Mouse (Mus musculus) B cell, adult 67 days (primary cell): ENCODE results near the gene Gm7029. TPM values are rescaled to one million over a fixed set of nuclear protein-coding genes. Genes with fewer than 3 reads are reported as not detected.

Experiments
- total RNA-seq, 2 experiments: library from RNA; stranded (reverse); gene quantifications; 4 replicates each; pipeline ENCODE4 v1.2.4; 2023

The Gm7029 gene
- total RNA-seq: not detected

DNA sequence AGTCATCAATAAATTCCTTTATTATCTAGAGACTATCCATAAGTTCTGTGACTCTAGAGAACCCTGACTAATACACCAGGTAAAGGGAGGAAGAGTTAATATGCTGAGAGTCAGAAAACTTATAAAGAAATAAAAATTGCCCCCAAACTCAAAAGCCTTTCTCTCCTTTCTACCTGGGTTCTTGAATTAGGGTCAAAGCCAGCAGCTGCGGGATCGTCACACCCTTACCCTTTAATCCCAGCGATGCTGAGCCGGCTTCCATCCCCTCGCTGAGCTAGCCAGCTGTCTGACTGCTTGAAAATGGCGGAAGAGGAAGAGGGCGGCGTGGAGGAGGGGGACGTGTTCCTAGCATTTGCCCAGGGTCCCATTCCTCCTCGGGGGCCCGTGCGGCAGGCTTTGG lies at the start of gene Gm7029:
Gene Gm7029 (plus strand): TSS at position 301 of the 400 bp plus-strand sequence.

DNA sequence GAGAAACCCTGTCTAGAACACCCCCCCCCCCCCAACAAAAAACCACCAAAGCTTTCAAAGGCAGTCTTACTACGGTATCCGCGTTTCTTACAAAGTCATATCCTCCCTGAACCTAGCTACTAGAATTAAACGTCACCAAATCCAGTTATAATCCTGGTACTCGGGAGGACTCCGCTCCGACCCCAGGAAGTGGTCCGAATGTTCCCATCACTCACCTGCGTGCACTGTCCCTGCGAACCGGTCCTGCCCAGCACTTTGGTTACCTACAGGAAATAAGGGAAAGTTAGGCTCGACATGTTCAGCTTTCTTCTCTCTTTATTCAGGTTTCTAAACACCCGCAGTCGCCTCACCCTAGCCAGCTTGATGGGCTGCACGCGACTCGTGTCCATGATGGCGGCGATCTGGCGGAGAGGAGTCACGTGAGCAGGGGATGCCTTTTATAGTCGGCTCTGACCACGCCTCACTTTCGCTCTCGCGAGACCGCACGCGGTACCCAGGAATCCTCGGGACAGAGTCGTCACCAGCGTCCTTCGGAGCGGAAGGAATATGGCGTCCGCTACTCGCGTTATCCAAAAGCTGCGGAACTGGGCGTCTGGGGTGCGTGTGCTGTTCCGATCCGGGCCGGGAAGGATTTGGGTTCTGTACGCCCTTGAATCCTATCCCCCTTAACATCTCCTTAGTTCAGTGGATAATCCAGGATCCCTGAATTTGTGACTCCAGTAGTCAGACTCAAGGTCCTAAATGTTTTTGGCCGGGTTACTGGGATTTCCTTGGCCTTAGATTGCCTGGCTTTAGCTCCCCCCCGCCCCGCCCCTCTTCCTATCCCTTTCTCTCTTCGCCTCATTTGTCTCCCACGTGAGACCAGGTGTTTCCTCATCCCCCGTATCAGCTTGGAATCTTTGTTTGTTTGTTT lies 49.3 kb upstream of the Gm7029 start, which contains the start of the genes Rps28 and Ndufa7:
Gene Rps28 (minus strand): TSS at position 479 of the 913 bp plus-strand sequence.
Gene Ndufa7 (plus strand): TSS at position 489 of the 913 bp plus-strand sequence.

GRCm38 (mm10) chr17:33842966-33843795 lies 30.5 kb upstream of the Gm7029 start, which contains the start of gene Cd320:
Gene Cd320 (plus strand): TSS chr17:33843091.

GRCm38 (mm10) chr17:33890533-33891059 lies 17.0 kb downstream of the Gm7029 start, which contains the start of gene Kifc1:
Gene Kifc1 (minus strand): TSS chr17:33890661.

GRCm38 (mm10) chr17:33904835-33905234 lies 31.2 kb downstream of the Gm7029 start, which contains the start of gene Platr17:
Gene Platr17 (plus strand): TSS chr17:33905135.

DNA sequence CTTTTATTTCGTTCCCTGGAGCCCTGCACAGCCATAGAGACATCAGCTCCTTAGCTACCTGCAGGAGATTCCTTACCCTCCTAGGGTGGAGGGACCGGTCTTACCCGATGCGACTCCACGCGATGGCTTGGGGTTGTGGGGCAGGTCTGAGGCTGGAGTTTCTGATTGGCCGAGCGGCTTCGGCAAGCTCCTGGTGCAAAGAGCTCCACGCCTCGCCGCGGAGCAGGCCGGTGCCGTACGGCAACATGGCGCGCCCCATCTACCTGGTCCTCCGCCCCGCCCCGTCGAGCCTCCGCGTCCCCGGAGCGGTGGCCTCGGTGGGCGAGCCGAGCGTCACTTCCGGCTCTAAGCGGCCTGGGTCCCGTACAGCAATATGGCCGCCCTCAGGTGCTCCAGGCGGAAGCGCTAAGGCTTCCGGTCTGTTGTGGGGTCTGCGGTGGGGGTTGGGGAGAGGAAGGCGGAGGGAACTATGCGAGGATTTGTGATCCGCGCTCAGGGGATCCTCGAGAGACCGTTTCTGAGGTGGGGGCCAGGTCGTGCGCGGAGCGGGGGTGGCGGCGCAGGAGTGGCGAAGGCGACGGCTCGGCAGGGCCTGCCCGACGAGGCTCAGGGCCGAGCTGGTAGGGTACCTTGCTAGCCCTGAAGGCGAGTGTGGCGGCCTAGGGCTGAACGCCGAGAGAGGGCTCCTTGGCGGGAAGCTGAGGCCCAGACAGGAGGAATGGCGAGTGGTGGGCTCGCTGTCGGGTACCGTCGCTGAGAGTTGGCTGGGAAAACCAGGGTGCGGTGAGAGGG lies 35.6 kb downstream of the Gm7029 start, which contains the start of gene Daxx:
Gene Daxx (plus strand): TSS at position 338 of the 792 bp plus-strand sequence.

DNA sequence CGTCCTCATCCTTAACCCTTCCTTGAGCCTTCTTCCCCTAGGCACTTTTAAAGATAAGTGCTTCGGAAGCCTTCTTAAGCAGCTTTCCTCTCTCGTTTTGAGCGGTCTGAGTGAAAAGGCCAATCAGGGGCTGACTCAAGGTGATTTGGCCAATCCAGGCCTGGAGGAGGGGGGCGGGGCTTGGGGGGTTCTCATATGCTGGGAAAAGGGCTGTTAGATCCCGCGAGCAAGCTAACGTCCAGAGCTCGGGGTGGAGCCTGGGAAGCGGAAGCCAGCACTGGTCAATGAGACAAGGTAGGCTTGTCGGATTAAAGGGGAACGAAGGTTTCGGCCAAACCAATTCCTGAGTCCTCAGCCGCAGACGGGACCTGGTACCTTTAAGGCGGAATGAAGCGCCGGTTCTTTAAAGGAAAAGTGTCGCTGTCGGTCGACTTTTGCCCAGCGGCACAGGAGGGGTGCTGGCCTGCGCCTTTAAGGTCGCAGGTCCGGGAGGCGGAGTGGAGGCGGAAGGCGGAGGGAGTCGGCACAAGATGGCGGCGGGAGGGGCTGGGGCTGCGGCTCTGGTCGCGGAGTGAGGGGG lies 42.1 kb downstream of the Gm7029 start, which contains the start of the genes Tapbp and Zbtb22:
Gene Tapbp (plus strand): TSS at position 229 of the 580 bp plus-strand sequence.
Gene Zbtb22 (plus strand): TSS at position 234 of the 580 bp plus-strand sequence.

Other genes starting within 250 kb of the Gm7029 start
- 10 to 100 TPM; 36.3 to 61.0 TPM for gene Zfp414, start 244.7 kb upstream of the Gm7029 start, total RNA-seq
- gene Pram1, start 235.8 kb upstream of the Gm7029 start, total RNA-seq: 1 to 10 TPM; 1.1 to 4.8 TPM
- gene Hnrnpm, start 187.0 kb upstream of the Gm7029 start, total RNA-seq: 100 to 1,000 TPM; 357 to 366 TPM
- gene March2, start 155.2 kb upstream of the Gm7029 start, total RNA-seq: 10 to 100 TPM; 46.9 to 54.2 TPM
- gene Rab11b, start 113.3 kb upstream of the Gm7029 start, total RNA-seq: 100 to 1,000 TPM; 199 to 206 TPM
- under 1 TPM in 1 of 2 experiments, not detected in 1; 0.15 TPM for gene Angptl4, start 92.0 kb upstream of the Gm7029 start, total RNA-seq
- gene Kank3, start 63.3 kb upstream of the Gm7029 start, total RNA-seq: 1 to 10 TPM in 1 of 2 experiments, under 1 TPM in 1; 0.74 to 3.9 TPM
- gene Rps28, start 49.3 kb upstream of the Gm7029 start, total RNA-seq: 1,000 to 10,000 TPM; 3,497 to 3,557 TPM
- 100 to 1,000 TPM; 143 to 152 TPM for gene Ndufa7, start 49.3 kb upstream of the Gm7029 start, total RNA-seq
- gene Cd320, start 30.7 kb upstream of the Gm7029 start, total RNA-seq: 1 to 10 TPM; 4.5 to 7.4 TPM
- gene Kifc1, start 16.8 kb downstream of the Gm7029 start, total RNA-seq: 1 to 10 TPM; 3.7 to 4.7 TPM
- gene Platr17, start 31.3 kb downstream of the Gm7029 start, total RNA-seq: under 1 TPM; 0.74 to 0.96 TPM
- 10 to 100 TPM; 56.7 to 66.7 TPM for gene Daxx, start 35.6 kb downstream of the Gm7029 start, total RNA-seq
- 100 to 1,000 TPM; 452 to 506 TPM for gene Tapbp, start 42.1 kb downstream of the Gm7029 start, total RNA-seq
- 10 to 100 TPM; 34.9 to 41.2 TPM for gene Zbtb22, start 42.1 kb downstream of the Gm7029 start, total RNA-seq
- 100 to 1,000 TPM; 191 to 196 TPM for gene Rgl2, start 55.7 kb downstream of the Gm7029 start, total RNA-seq
- gene Pfdn6, start 66.5 kb downstream of the Gm7029 start, total RNA-seq: 10 to 100 TPM; 62.1 to 66.8 TPM
- 10 to 100 TPM; 40.2 to 41.2 TPM for gene Wdr46, start 66.8 kb downstream of the Gm7029 start, total RNA-seq
- 1 to 10 TPM; 6.1 to 7.1 TPM for gene B3galt4, start 77.7 kb downstream of the Gm7029 start, total RNA-seq
- 10 to 100 TPM; 95.0 to 95.1 TPM for gene Vps52, start 82.0 kb downstream of the Gm7029 start, total RNA-seq
- gene Rps18, start 82.2 kb downstream of the Gm7029 start, total RNA-seq: 1,000 to 10,000 TPM; 1,402 to 1,461 TPM
- 1,000 to 10,000 TPM; 2,757 to 2,769 TPM for gene H2-K1, start 126.5 kb downstream of the Gm7029 start, total RNA-seq
- 10 to 100 TPM; 35.8 to 40.6 TPM for gene Ring1, start 150.8 kb downstream of the Gm7029 start, total RNA-seq
- 100 to 1,000 TPM; 145 to 161 TPM for gene H2-Ke6, start 154.2 kb downstream of the Gm7029 start, total RNA-seq
- gene Slc39a7, start 157.8 kb downstream of the Gm7029 start, total RNA-seq: 10 to 100 TPM; 81.1 to 92.0 TPM
- 100 to 1,000 TPM; 119 to 129 TPM for gene Rxrb, start 158.0 kb downstream of the Gm7029 start, total RNA-seq
- 1 to 10 TPM; 9.3 to 9.6 TPM for gene Col11a2, start 165.6 kb downstream of the Gm7029 start, total RNA-seq
- 100 to 1,000 TPM; 208 to 232 TPM for gene H2-Oa, start 218.5 kb downstream of the Gm7029 start, total RNA-seq
- gene H2-DMa, start 245.7 kb downstream of the Gm7029 start, total RNA-seq: 100 to 1,000 TPM; 579 to 585 TPM
- 100 to 1,000 TPM; 526 to 537 TPM for gene Brd2, start 248.8 kb downstream of the Gm7029 start, total RNA-seq